Mouse (Mus musculus) spleen, postnatal 36 days (tissue): ENCODE measurements around the gene Pi16.
"Not testable (repeated sequence)": the region's sequence is repeated elsewhere in the genome, so short reads cannot be mapped to it uniquely, and the experiment has no call there.

Source experiments
- DNase-seq, 2 experiments: peaks; one replicate each; pipeline ENCODE4 v3.0.0; 2022; ENCODE audit warnings: low spot score in 2 of 2, mixed read lengths in 1 of 2

Pi16 gene

GRCm38 (mm10) chr17:29317380-29317779, at the start of gene Pi16:
Gene Pi16, plus strand, starts transcription at chr17:29317680.
- not testable (repeated sequence) for DNase-seq

- no peak for DNase-seq
These were observed 49.4 kb upstream of the Pi16 start for GRCm38 (mm10) chr17:29267931-29268681.

GRCm38 (mm10) chr17:29268682-29269348, 48.7 kb upstream of the Pi16 start, which contains the start of gene BC004004:
Gene BC004004, plus strand, starts transcription at chr17:29268788.
- DNase-seq, result peak; percentile 96

- DNase-seq, result no peak
These were observed 48.2 kb upstream of the Pi16 start for GRCm38 (mm10) chr17:29269349-29269706.

- peak; percentile 56 to 62 for DNase-seq
These were observed 47.3 kb upstream of the Pi16 start for GRCm38 (mm10) chr17:29270148-29270698.

GRCm38 (mm10) chr17:29273156-29273555, 44.3 kb upstream of the Pi16 start:
- DNase-seq, result no peak

- DNase-seq, result no peak
These were observed 43.6 kb upstream of the Pi16 start for GRCm38 (mm10) chr17:29273889-29274288.

GRCm38 (mm10) chr17:29280422-29280821, 37.1 kb upstream of the Pi16 start:
- peak in 1 of 2 experiments; percentile 40 for DNase-seq

- DNase-seq, result no peak
These were observed 35.9 kb upstream of the Pi16 start for GRCm38 (mm10) chr17:29281541-29281940.

GRCm38 (mm10) chr17:29282216-29282952, 35.1 kb upstream of the Pi16 start:
- DNase-seq, result no peak

GRCm38 (mm10) chr17:29291793-29292192, 25.7 kb upstream of the Pi16 start:
- DNase-seq, result peak; percentile 47 to 55

- DNase-seq, result no peak
These were observed 24.5 kb upstream of the Pi16 start for GRCm38 (mm10) chr17:29292996-29293395.

GRCm38 (mm10) chr17:29293807-29294605, 23.5 kb upstream of the Pi16 start:
- DNase-seq, result no peak

GRCm38 (mm10) chr17:29295835-29296234, 21.6 kb upstream of the Pi16 start:
- no peak for DNase-seq

GRCm38 (mm10) chr17:29297321-29297720, 20.2 kb upstream of the Pi16 start:
- DNase-seq, result no peak

- DNase-seq, result no peak
These were observed 19.7 kb upstream of the Pi16 start for GRCm38 (mm10) chr17:29297813-29298212.

- DNase-seq, result no peak
These were observed 18.2 kb upstream of the Pi16 start for GRCm38 (mm10) chr17:29299282-29299681.

GRCm38 (mm10) chr17:29300926-29301325, 16.6 kb upstream of the Pi16 start:
- no peak for DNase-seq

GRCm38 (mm10) chr17:29301421-29301820, 16.1 kb upstream of the Pi16 start:
- DNase-seq, result no peak

GRCm38 (mm10) chr17:29302149-29302548, 15.3 kb upstream of the Pi16 start:
- DNase-seq, result no peak

- peak; percentile 49 to 64 for DNase-seq
These were observed 14.4 kb upstream of the Pi16 start for GRCm38 (mm10) chr17:29303087-29303486.
